Mouse (Mus musculus) liver, embryonic 14.5 days (tissue): Measurements from ENCODE around the gene Pold2. TPM values are rescaled to one million over a fixed set of nuclear protein-coding genes. Genes with fewer than 3 reads are reported as not detected.

Experiments
- ATAC-seq: fragments of 200-750 bp; cut with Nextera tagmentation; 2 replicates; pipeline ENCODE4 v1.8.0; 2017; ENCODE audit warnings: moderate number of reproducible peaks, mild to moderate bottlenecking, moderate library complexity; ENCODE audit not compliant: insufficient read depth
- DNase-seq, 3 experiments: peaks; one replicate each; pipeline ENCODE4 v3.0.0-alpha.2; 2012 to 2013; ENCODE audit warnings: low read depth in 3 of 3, low spot score in 3 of 3
- H3K27ac ChIP-seq: fragments of 300-500 bp; sonication (generic); 2 replicates; pipeline ENCODE4 v1.5.1; 2014; ENCODE audit warnings: moderate library complexity, mild to moderate bottlenecking, control low read depth, inconsistent platforms
- H3K27me3 ChIP-seq: fragments of 300-500 bp; sonication (generic); 2 replicates; pipeline ENCODE4 v1.6.1; 2014; ENCODE audit warnings: mild to moderate bottlenecking, low read length, moderate library complexity; ENCODE audit not compliant: control insufficient read depth, insufficient read depth
- H3K36me3 ChIP-seq: fragments of 300-500 bp; sonication (generic); replicated peaks from 2 replicates; pipeline ENCODE4 v1.6.1; 2014; ENCODE audit warnings: low read depth; ENCODE audit not compliant: control insufficient read depth, insufficient read depth
- H3K4me1 ChIP-seq, 2 experiments: fragments of 200-500 bp in 1 of 2; fragments of 300-500 bp in 1 of 2; sonication (generic) in 1 of 2; replicated peaks; 2 replicates each; pipeline ENCODE4 v1.6.1; 2012 to 2014; ENCODE audit warnings: antibody characterized with exemption in 1 of 2, inconsistent platforms in 1 of 2, low read length in 1 of 2; ENCODE audit not compliant: control insufficient read depth in 2 of 2, insufficient read depth in 2 of 2
- H3K4me2 ChIP-seq: fragments of 300-500 bp; sonication (generic); 2 replicates; pipeline ENCODE4 v1.6.1; 2014; ENCODE audit warnings: low read depth, mild to moderate bottlenecking, control low read depth, moderate library complexity
- H3K4me3 ChIP-seq, 2 experiments: fragments of 200-500 bp in 1 of 2; fragments of 300-500 bp in 1 of 2; sonication (generic) in 1 of 2; 2 replicates each; pipeline ENCODE4 v1.5.1; 2012 to 2014; ENCODE audit warnings: low read depth in 2 of 2, low read length in 2 of 2, mild to moderate bottlenecking in 2 of 2, control low read depth in 1 of 2, inconsistent platforms in 1 of 2, moderate library complexity in 1 of 2; ENCODE audit not compliant: insufficient read depth in 1 of 2
- H3K9ac ChIP-seq: fragments of 300-500 bp; sonication (generic); replicated peaks from 2 replicates; pipeline ENCODE4 v1.6.1; 2014; ENCODE audit warnings: mild to moderate bottlenecking, control low read depth, moderate library complexity
- H3K9me3 ChIP-seq: fragments of 300-500 bp; sonication (generic); 2 replicates; pipeline ENCODE4 v1.6.1; 2016; ENCODE audit warnings: low read length, mixed read lengths; ENCODE audit not compliant: control insufficient read depth
- CTCF ChIP-seq: IDR thresholded peaks from 2 replicates; pipeline ENCODE4 v1.5.1; 2016; ENCODE audit warnings: antibody characterized with exemption, low read depth, control low read depth
- EP300 ChIP-seq: IDR thresholded peaks from 2 replicates; pipeline ENCODE4 v1.6.1; 2016; ENCODE audit warnings: antibody characterized with exemption, low read depth
- WGBS: fragments of 180-500 bp; shearing (Covaris S2); extraction: QIAGEN DNeasy Blood & Tissue Kit; methylation state at CpG from one replicate; pipeline ENCODE4 v1.1.7; 2014; ENCODE audit not compliant: insufficient replicate concordance; 5-methylcytosine and 5-hydroxymethylcytosine counted together
- polyA plus RNA-seq, 2 experiments: library from polyadenylated mRNA; depleted of rRNA in 1 of 2; stranded (reverse) in 1 of 2; unstranded in 1 of 2; fragments of >200 nt; fragmentation: Nextera tagmentation in 1 of 2; extraction: Ambion mirVana in 1 of 2; gene quantifications; 2 replicates each; pipeline versions ENCODE4 v1.2.1 to v1.2.3; 2012 to 2014

Pold2 gene
- polyA plus RNA-seq, 2 experiments = 54.8 to 58.7 TPM

DNA sequence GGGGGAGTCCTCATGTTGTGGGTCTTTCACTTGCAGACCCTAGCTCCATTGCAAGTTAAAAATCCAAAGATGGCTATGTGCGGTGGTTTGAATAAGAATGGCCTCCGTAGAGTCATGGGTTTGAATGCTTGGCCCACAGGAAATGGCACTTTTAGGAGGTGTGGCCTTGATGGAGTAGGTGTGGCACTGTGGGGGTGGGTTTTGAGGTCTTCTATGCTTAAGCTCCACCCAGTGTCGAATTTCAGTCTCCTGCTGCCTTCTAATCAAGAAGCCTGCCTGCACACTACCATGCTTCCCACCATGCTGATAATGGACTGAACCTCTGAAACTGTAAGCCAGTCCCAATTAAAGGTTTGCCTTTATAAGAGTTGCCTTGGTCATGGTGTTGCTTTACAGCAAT lies 35.0 kb downstream of the Pold2 start:
- DNase-seq = no peak
- Histone ChIP-seq H3K4me3 (no peak overlapping the region), H3K27ac (no peak overlapping the region), H3K27me3 (no peaks in the 10 kb centered on the region), H3K36me3 (no peaks in the 10 kb centered on the region), H3K9me3 (no peaks in the 10 kb centered on the region), H3K9ac (no peak overlapping the region), H3K4me2 (no peak overlapping the region), H3K4me1 (peaks cover 0 to 2% of the 10 kb centered on the region in 2 experiments; a peak in 1 of 4 replicates)
- 68% methylated on average over 3 of the region's 3 CpGs for WGBS
- TF ChIP-seq EP300 = no peak
- TF ChIP-seq CTCF = no peak
- no peak for ATAC-seq

DNA sequence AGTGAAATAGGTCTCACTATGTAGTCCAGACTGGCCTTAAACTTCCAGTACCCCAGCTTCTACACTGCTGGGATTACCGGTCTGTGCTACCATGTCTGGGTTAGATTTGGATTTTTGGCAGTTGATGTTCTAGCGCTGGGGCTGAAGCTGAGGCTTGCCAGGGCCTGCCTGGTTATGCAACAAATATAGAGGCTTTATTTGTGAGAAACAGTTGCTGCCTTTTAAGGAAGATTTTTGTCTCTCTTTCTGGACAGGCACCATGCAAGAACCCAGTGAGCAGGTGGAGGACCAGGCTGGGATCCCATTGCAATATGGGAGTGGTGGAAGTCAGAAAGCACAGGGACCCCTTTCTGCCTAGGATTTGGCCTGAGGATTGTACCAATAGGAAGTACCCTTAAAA lies 36.3 kb downstream of the Pold2 start:
- H3K9ac ChIP-seq = no peak overlapping the region
- ATAC-seq (no peak), DNase-seq (no peak)
- no peak overlapping the region for H3K27ac ChIP-seq
- H3K4me2 ChIP-seq = no peak overlapping the region
- WGBS = 76% methylated on average over 2 of the region's 2 CpGs
- no peaks in the 10 kb centered on the region for H3K27me3 ChIP-seq
- no peak for TF ChIP-seq EP300
- TF ChIP-seq CTCF = no peak
- H3K4me3 ChIP-seq = no peak overlapping the region
- peaks cover 4 to 8% of the 10 kb centered on the region in 2 experiments; a peak in 2 of 4 replicates for H3K4me1 ChIP-seq
- H3K9me3 ChIP-seq = no peaks in the 10 kb centered on the region
- no peaks in the 10 kb centered on the region for H3K36me3 ChIP-seq

DNA sequence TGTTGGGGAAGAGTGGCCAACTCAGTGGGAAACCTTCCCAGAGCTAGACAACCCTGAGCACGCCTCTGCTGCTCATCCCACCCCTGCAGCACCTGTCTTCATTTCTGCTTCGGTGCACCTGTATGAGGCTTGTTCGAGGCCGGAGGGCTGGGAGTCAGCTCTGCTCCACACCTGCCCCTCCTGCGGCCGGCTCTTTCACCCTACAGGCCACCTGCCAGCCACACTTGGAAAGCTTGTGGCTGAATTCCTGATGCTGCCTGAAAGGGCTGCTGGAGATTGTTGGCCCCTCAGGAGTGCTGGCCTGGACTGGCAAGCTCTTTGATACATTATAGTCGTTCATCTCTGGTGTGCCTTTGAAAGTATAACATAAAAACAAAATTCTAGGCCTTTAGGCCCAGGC lies 37.7 kb downstream of the Pold2 start:
- no peaks in the 10 kb centered on the region for H3K27me3 ChIP-seq
- TF ChIP-seq EP300 (no peak), CTCF (no peak)
- DNase-seq (no peak), ATAC-seq (no peak)
- H3K4me2 ChIP-seq = no peak overlapping the region
- H3K27ac ChIP-seq = no peak overlapping the region
- no peak overlapping the region for H3K9ac ChIP-seq
- H3K4me1 ChIP-seq = peaks cover 4 to 5% of the 10 kb centered on the region in 2 experiments; a peak in 2 of 4 replicates
- 69% methylated on average over 7 of the region's 7 CpGs for WGBS
- no peaks in the 10 kb centered on the region for H3K36me3 ChIP-seq
- H3K9me3 ChIP-seq = no peaks in the 10 kb centered on the region
- H3K4me3 ChIP-seq = no peak overlapping the region

DNA sequence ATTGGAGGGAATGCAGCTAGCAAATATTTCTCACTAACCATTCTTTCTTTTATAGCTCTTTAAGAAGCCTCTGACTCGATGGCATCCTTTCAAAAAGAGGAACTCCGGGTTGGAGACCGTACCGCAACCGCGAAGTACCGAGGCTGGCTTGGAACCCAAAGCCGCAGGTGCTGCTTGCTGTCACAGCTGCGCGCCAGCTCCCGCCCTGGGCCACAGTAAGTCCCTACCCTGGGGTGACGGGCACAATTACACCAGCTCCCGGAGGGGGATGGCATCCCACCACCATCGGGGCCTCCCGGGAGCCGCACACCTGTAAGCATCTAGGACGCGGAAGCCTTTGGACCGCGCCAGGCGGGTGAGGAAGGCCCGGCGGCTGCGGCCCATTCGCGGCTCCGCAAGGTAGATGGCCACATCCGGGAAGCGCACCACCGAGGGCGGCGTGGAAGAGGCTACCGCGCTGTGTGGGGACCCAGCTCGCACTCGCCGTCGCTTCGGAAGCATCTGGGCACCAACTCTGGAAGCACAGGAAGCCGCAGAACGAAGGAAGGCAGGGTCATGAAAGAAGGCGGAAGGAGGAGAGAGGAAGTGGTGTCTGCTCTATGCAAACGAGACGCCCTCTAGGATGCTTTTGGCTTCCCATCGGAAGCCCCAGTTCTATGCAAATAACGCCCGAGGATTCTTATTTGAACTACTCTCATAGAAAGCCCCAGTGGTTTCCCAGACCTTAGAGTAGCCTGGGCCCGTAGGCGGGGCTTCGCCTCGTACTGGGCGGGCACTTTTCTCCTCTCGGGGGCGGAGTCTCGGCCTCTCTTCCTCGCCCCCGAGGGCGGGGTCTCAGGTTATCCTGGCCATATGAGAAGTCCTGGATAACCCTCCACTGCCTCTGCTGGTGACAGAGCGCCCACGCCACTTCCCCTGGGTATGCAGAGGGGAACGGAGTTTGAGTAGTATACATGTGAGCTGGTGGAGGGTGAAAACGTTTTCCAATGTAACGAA lies 40.5 kb downstream of the Pold2 start, which contains the start of gene Polm:
TSS of gene Polm (minus strand) at position 766 of the 996 bp plus-strand sequence.
- Histone ChIP-seq H3K27me3 (no peaks in the 10 kb centered on the region), H3K9ac (peak within 1 kb of the TSS; percentile 85), H3K9me3 (no peaks in the 10 kb centered on the region), H3K36me3 (no peaks in the 10 kb centered on the region), H3K27ac (peak within 1 kb of the TSS; percentile 23), H3K4me2 (peak within 1 kb of the TSS; percentile 94), H3K4me3 (peak within 1 kb of the TSS; percentile 78), H3K4me1 (peaks cover 4 to 5% of the 10 kb centered on the region in 2 experiments; a peak in 2 of 4 replicates)
- DNase-seq = peak; percentile 85 to 91 (median 87)
- ATAC-seq = peak; percentile 93
- under 1% methylated on average over 63 of the region's 63 CpGs for WGBS
- TF ChIP-seq CTCF (peak; percentile 88), EP300 (no peak)

DNA sequence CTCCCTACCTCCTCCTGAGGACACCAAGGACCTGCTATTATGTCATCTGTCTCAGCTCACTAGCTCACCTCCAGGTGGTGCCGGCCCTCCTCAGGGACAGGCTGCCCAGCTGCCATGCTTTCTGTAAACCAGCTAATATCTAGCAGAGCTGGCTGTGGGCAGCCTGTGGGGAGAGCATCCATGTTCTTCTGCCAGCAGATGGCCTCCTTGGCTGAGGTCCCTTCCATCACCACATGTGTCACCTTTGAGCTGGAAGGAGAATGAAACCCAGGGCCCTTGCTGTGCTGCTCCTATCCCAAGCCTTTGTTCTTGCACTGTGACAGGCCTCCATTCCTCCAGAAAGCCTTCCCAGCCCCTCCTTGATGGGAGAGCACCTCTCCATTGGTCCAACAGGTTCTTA lies 42.0 kb downstream of the Pold2 start:
- H3K36me3 ChIP-seq = no peaks in the 10 kb centered on the region
- no peak overlapping the region for H3K9ac ChIP-seq
- H3K27ac ChIP-seq = no peak overlapping the region
- ATAC-seq = no peak
- no peak overlapping the region for H3K4me3 ChIP-seq
- H3K27me3 ChIP-seq = no peaks in the 10 kb centered on the region
- peaks cover 4 to 5% of the 10 kb centered on the region in 2 experiments; a peak in 2 of 4 replicates for H3K4me1 ChIP-seq
- TF ChIP-seq EP300 (no peak), CTCF (peak; percentile 47)
- no peak for DNase-seq
- H3K4me2 ChIP-seq = no peak overlapping the region
- 81% methylated on average over 1 of the region's 1 CpGs for WGBS
- no peaks in the 10 kb centered on the region for H3K9me3 ChIP-seq
